17 mouse cellular contexts compared by ENCODE assay signal in the genomic region with DNA sequence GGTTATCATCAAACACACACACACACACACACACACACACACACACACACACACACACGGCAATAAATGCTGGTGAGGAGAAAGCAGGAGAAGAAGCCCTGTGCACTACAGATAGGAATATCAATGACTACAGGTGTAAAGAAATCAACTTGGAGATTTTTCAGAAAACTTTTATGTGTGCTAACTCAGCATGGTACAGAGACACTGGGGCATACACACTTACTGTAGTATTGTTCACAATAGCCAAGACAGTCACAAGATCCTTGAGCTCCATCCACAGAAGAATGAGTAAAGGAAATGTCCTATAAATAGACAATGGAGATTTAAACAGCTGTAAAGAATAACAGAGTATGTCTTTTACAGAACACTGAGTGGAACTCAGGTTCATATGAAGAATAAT.
A peak's percentile ranks its signal among the peaks of the same experiment; 100 is the strongest.
DNase-seq lines count a peak whose midpoint lies in the region; ATAC-seq and TF ChIP-seq lines count a peak whose summit lies in the region.
"Had no signal": no experiment of that assay in that cellular context is flagged by ENCODE, and none has a peak within 500 bp of the region (broad histone marks: within the 10 kb centered on the region; RNA-seq: fewer than 3 reads in every experiment).

No protein-coding gene starts in this region.

- DNase-seq in heart, postnatal 25 days (ENCODE audit: low spot score), result no peak
- DNase-seq in heart, postnatal 14 days, result no peak
- no peak for DNase-seq in MEL (ENCODE audit: low read depth, low spot score)
- no peak for DNase-seq in heart, postnatal 0 days (ENCODE audit: low spot score)
- DNase-seq in layer of hippocampus, adult 9-11 months, result no peak
- DNase-seq: adrenal gland, adult 2 months; adrenal gland, postnatal 25 days; forebrain, postnatal 0 days; kidney, adult 18-20 months had no signal

- H3K36me3 ChIP-seq in heart, embryonic 11.5 days (ENCODE audit: control insufficient read depth, insufficient read depth, low read length), result no peaks in the 10 kb centered on the region
- no peaks in the 10 kb centered on the region for H3K36me3 ChIP-seq in heart, embryonic 15.5 days
- peaks cover 0 to 13% of the 10 kb centered on the region in 2 experiments; a peak in 2 of 4 replicates for H3K36me3 ChIP-seq in MEL (ENCODE audit: control insufficient read depth in 1 of 2, insufficient read depth in 2 of 2, low read length in 2 of 2)
- no peaks in the 10 kb centered on the region for H3K36me3 ChIP-seq in heart, postnatal 0 days (replicated peaks; ENCODE audit: control insufficient read depth, insufficient read depth, low read length)
- H3K36me3 ChIP-seq: embryonic facial prominence, embryonic 13.5 days; hindbrain, embryonic 10.5 days; intestine, embryonic 15.5 days had no signal

- H3K4me3 ChIP-seq in heart, embryonic 11.5 days (ENCODE audit: low read depth, low read length), result no peak overlapping the region
- no peak overlapping the region for H3K4me3 ChIP-seq in heart, embryonic 15.5 days
- no peak overlapping the region for H3K4me3 ChIP-seq in MEL (ENCODE audit: control insufficient read depth in 1 of 2, insufficient read depth in 1 of 2, low read depth in 2 of 2, low read length in 2 of 2)
- H3K4me3 ChIP-seq in heart, postnatal 0 days (ENCODE audit: low read depth, low read length), result no peak overlapping the region
- H3K4me3 ChIP-seq: embryonic facial prominence, embryonic 13.5 days; forebrain, embryonic 13.5 days; hindbrain, embryonic 10.5 days; intestine, embryonic 15.5 days had no signal

- peak overlapping the region; percentile 16; the same call in 1 of the 2 replicates for H3K4me2 ChIP-seq in heart, embryonic 11.5 days
- peak overlapping the region; percentile 25; the same call in 1 of the 2 replicates for H3K4me2 ChIP-seq in heart, embryonic 15.5 days
- H3K4me2 ChIP-seq in heart, postnatal 0 days (ENCODE audit: low read depth, low read length), result no peak overlapping the region
- H3K4me2 ChIP-seq: embryonic facial prominence, embryonic 13.5 days; forebrain, embryonic 13.5 days; hindbrain, embryonic 14.5 days; intestine, embryonic 15.5 days had no signal

- H3K27me3 ChIP-seq in heart, embryonic 11.5 days (ENCODE audit: control insufficient read depth, insufficient read depth, low read length), result no peaks in the 10 kb centered on the region
- no peaks in the 10 kb centered on the region for H3K27me3 ChIP-seq in heart, embryonic 15.5 days
- H3K27me3 ChIP-seq in MEL (ENCODE audit: control insufficient read depth in 1 of 2, insufficient read depth in 2 of 2, low read length in 2 of 2), result no peaks in the 10 kb centered on the region
- no peaks in the 10 kb centered on the region for H3K27me3 ChIP-seq in heart, postnatal 0 days (ENCODE audit: control insufficient read depth, insufficient read depth, low read length)
- H3K27me3 ChIP-seq: CH12.LX; embryonic facial prominence, embryonic 13.5 days; forebrain, embryonic 13.5 days; intestine, embryonic 15.5 days had no signal

- no peak for TF ChIP-seq POLR2A in MEL (IDR thresholded peaks at IDR 0.05; ENCODE audit: control insufficient read depth in 1 of 2, insufficient read depth in 1 of 2, low read depth in 1 of 2, low read length in 2 of 2, poor library complexity in 1 of 2)

- 47% methylated on average over 1 of the region's 1 CpGs for WGBS in heart, embryonic 11.5 days (ENCODE audit: insufficient replicate concordance)
- 33% methylated on average over 1 of the region's 1 CpGs for WGBS in heart, embryonic 15.5 days
- 20% methylated on average over 1 of the region's 1 CpGs for WGBS in heart, postnatal 0 days

- H3K9ac ChIP-seq in heart, embryonic 11.5 days (ENCODE audit: low read depth, low read length), result no peak overlapping the region
- no peak overlapping the region for H3K9ac ChIP-seq in heart, embryonic 15.5 days
- H3K9ac ChIP-seq in MEL (ENCODE audit: control insufficient read depth, low read depth, low read length, poor library complexity, severe bottlenecking), result no peak overlapping the region
- H3K9ac ChIP-seq in heart, postnatal 0 days (replicated peaks; ENCODE audit: low read depth, low read length), result no peak overlapping the region
- H3K9ac ChIP-seq: embryonic facial prominence, embryonic 13.5 days; forebrain, embryonic 13.5 days; forebrain, postnatal 0 days; hindbrain, embryonic 14.5 days; intestine, embryonic 15.5 days had no signal

- intact Hi-C loops in heart, postnatal 25 days (cut with DNase I), result loop anchor here (5.0 kb wide), 2 partner anchors 122 to 443 kb away; no protein-coding TSS in a partner anchor
- intact Hi-C loops in heart, postnatal 14 days (cut with DNase I), result loop anchor here (5.0 kb wide), 2 partner anchors 122 to 448 kb away; no protein-coding TSS in a partner anchor

- TF ChIP-seq EP300 in MEL (IDR thresholded peaks at IDR 0.05; ENCODE audit: low read depth in 1 of 2, low read length in 2 of 2), result no peak
- TF ChIP-seq EP300 in heart, postnatal 0 days (IDR thresholded peaks at IDR 0.05; ENCODE audit: low read depth), result no peak

- no peaks in the 10 kb centered on the region; the same call in 1 of the 2 replicates for H3K9me3 ChIP-seq in heart, embryonic 11.5 days (replicated peaks; ENCODE audit: control insufficient read depth, low read length)
- H3K9me3 ChIP-seq in heart, embryonic 15.5 days (replicated peaks), result no peaks in the 10 kb centered on the region
- no peaks in the 10 kb centered on the region for H3K9me3 ChIP-seq in MEL (replicated peaks; ENCODE audit: insufficient read depth, low read length)
- H3K9me3 ChIP-seq in heart, postnatal 0 days (replicated peaks; ENCODE audit: control insufficient read depth, low read length), result no peaks in the 10 kb centered on the region
- H3K9me3 ChIP-seq: embryonic facial prominence, embryonic 13.5 days; forebrain, embryonic 13.5 days; hindbrain, embryonic 10.5 days; intestine, embryonic 15.5 days had no signal

- no peaks in the 10 kb centered on the region for H3K79me2 ChIP-seq in MEL (ENCODE audit: control insufficient read depth, insufficient read depth, low read length, poor library complexity)

- peak overlapping the region; percentile 57 for H3K27ac ChIP-seq in heart, embryonic 11.5 days (ENCODE audit: low read depth, low read length)
- peak overlapping the region; percentile 82 for H3K27ac ChIP-seq in heart, embryonic 15.5 days
- no peak overlapping the region for H3K27ac ChIP-seq in MEL (ENCODE audit: control insufficient read depth, low read depth, low read length)
- peak overlapping the region; percentile 79 for H3K27ac ChIP-seq in heart, postnatal 0 days (ENCODE audit: low read depth)
- H3K27ac ChIP-seq: embryonic facial prominence, embryonic 13.5 days; forebrain, embryonic 13.5 days; hindbrain, embryonic 10.5 days; hindbrain, embryonic 14.5 days; intestine, embryonic 15.5 days had no signal

- ATAC-seq in heart, embryonic 11.5 days (replicated peaks; ENCODE audit: insufficient number of reproducible peaks, low FRiP score, low TSS enrichment), result no peak
- ATAC-seq in heart, embryonic 15.5 days (replicated peaks; ENCODE audit: insufficient number of reproducible peaks, insufficient read depth, low FRiP score, low read depth), result no peak; the same call in 1 of the 2 replicates
- peak; percentile 34 for ATAC-seq in heart, postnatal 0 days (ENCODE audit: insufficient read depth, low read depth)
- ATAC-seq: forebrain, embryonic 13.5 days; forebrain, postnatal 0 days; intestine, embryonic 15.5 days had no signal

- TF ChIP-seq RAD21 in MEL (IDR thresholded peaks at IDR 0.05; ENCODE audit: low read depth, low read length), result no peak

- peaks cover 8% of the 10 kb centered on the region for H3K4me1 ChIP-seq in heart, embryonic 11.5 days (ENCODE audit: control insufficient read depth, insufficient read depth, low read length)
- peaks cover 22% of the 10 kb centered on the region for H3K4me1 ChIP-seq in heart, embryonic 15.5 days (replicated peaks)
- H3K4me1 ChIP-seq in MEL (ENCODE audit: control insufficient read depth in 1 of 2, insufficient read depth in 2 of 2, low read length in 2 of 2), result peaks cover 6 to 14% of the 10 kb centered on the region in 2 experiments
- H3K4me1 ChIP-seq in heart, postnatal 0 days (ENCODE audit: control insufficient read depth, insufficient read depth), result peaks cover 23% of the 10 kb centered on the region
- H3K4me1 ChIP-seq: embryonic facial prominence, embryonic 13.5 days; forebrain, embryonic 13.5 days; hindbrain, embryonic 10.5 days; intestine, embryonic 15.5 days had no signal

- TF ChIP-seq CTCF in MEL (IDR thresholded peaks at IDR 0.05 in 2 of 3, conservative IDR thresholded peaks at IDR 0.05 in 1 of 3; ENCODE audit: control insufficient read depth in 1 of 3, insufficient read depth in 1 of 3, low read depth in 2 of 3, low read length in 3 of 3, poor library complexity in 1 of 3, severe bottlenecking in 1 of 3), result no peak
- no peak for TF ChIP-seq CTCF in heart, postnatal 0 days (IDR thresholded peaks at IDR 0.05; ENCODE audit: low read depth)

TF ChIP-seq in MEL, 35 proteins besides CTCF, POLR2A, EP300 and RAD21:
- TF ChIP-seq TCF12 (IDR thresholded peaks at IDR 0.05; ENCODE audit: low read depth, low read length), result peak; percentile 50; the same call in 1 of the 2 replicates
- TF ChIP-seq USF2 (IDR thresholded peaks at IDR 0.05; ENCODE audit: borderline replicate concordance in 1 of 2, insufficient read depth in 1 of 2, low read depth in 1 of 2, low read length in 2 of 2), result no peak
